Mouse (Mus musculus) layer of hippocampus, adult 8-10 months (tissue): ENCODE measurements around the gene Brd7. TPM values are rescaled to one million over a fixed set of nuclear protein-coding genes. Genes with fewer than 3 reads are reported as not detected.

Experiments
- DNase-seq, 2 experiments: peaks; one replicate each; pipeline ENCODE4 v3.0.0; 2022; ENCODE audit warnings: low spot score in 2 of 2
- total RNA-seq, 4 experiments: library from RNA; stranded (reverse); gene quantifications; 2 replicates each; pipeline ENCODE4 v1.2.4; 2022

Gene Brd7
- total RNA-seq, 4 experiments from 2014 or later, result 36.2 to 51.8 (median 49.3) TPM

- DNase-seq, result no peak
Measured at GRCm38 (mm10) chr8:88285469-88286356, 76.3 kb downstream of the Brd7 start.

- DNase-seq, result no peak
Measured at GRCm38 (mm10) chr8:88284738-88285137, 77.3 kb downstream of the Brd7 start.

GRCm38 (mm10) chr8:88283243-88284115 lies 78.5 kb downstream of the Brd7 start:
- no peak for DNase-seq

GRCm38 (mm10) chr8:88282684-88283083 lies 79.3 kb downstream of the Brd7 start:
- no peak for DNase-seq

Other genes with a start within 250 kb of the Brd7 start
- gene Cnep1r1, start 243.4 kb downstream of the Brd7 start, total RNA-seq, result 10 to 100 TPM; 30.2 to 41.1 (median 35.5) TPM
- gene Heatr3, start 224.3 kb downstream of the Brd7 start, total RNA-seq, result 10 to 100 TPM; 27.0 to 35.1 (median 31.1) TPM
- gene Tent4b, start 163.0 kb downstream of the Brd7 start, total RNA-seq, result 10 to 100 TPM; 33.6 to 42.9 (median 36.6) TPM
- 1 to 10 TPM; 2.7 to 7.4 (median 4.5) TPM for gene Adcy7, start 89.8 kb downstream of the Brd7 start, total RNA-seq
- 10 to 100 TPM in 2 of 4 experiments, 1 to 10 TPM in 2; 8.1 to 11.3 (median 9.2) TPM for gene Nkd1, start 159.2 kb upstream of the Brd7 start, total RNA-seq